Mouse (Mus musculus): ENCODE measurements around the gene Olfr125.

Gene Olfr125

DNA sequence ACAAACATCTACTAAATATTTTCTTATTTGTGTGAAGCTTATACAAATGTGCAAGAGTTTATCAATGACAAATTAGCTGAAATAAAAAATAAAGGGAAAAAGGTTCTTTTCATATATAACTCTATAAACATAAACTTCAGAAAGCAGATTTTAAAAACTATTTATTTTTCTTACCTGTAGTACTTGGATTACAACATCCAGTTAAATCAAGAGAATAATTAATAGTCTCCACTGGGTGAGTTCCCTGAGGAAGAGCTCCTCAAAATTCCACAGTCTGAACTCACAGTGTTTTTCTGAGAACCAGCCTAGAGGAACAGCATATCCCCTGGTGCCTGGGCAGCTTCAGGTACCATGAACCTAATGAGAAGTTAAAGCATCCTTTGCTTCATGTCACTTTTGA is at the start of gene Olfr125:
Olfr125 (plus strand) TSS at position 301 of the 400 bp plus-strand sequence.
- no peak for DNase-seq

- no peak for DNase-seq
Observed at GRCm38 (mm10) chr17:37793229-37793628, 39.5 kb upstream of the Olfr125 start, which contains the start of gene Olfr123. Olfr123 (plus strand) TSS chr17:37793529.

DNA sequence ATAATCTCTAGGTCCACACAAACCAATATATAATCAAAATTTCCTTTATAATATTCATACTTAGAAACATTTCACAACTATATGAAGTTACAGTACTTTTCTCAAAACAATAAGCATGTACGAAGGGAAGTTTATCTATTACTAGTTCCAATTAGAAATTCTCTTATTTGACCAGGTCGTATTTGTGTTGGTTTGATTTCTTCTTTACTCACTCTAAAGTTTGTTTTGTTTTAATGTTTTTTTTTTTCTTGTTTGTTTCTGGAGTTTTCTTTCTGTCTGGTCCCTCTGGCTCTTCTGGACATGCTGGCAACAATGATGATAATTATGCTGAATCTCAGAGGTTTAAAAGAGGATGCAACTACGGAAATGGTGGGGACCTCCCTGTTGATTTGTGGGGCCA is 33.2 kb upstream of the Olfr125 start, which contains the start of gene Olfr124:
Olfr124 (plus strand) TSS at position 301 of the 400 bp plus-strand sequence.
- no peak for DNase-seq

DNA sequence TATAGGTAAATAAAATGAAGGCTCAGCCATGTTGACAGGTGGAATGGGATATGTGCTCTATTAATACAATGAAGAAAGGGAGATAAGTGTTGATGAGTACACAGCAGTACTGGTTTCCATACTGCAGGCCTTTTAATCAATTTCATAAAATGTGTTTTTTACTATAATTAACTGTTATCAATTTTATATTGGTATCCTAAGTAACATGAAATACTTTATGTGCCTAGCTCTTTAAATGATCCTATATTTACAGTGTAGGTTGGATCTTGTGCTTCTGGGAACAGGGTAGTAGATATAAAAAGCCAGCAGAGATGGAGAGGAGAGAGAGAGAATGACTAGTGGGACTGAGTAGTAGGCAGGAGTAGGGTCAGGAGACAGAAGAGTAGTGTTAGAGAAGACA is 14.4 kb downstream of the Olfr125 start, which contains the start of gene Olfr126:
Olfr126 (plus strand) TSS at position 301 of the 400 bp plus-strand sequence.
- no peak for DNase-seq

DNA sequence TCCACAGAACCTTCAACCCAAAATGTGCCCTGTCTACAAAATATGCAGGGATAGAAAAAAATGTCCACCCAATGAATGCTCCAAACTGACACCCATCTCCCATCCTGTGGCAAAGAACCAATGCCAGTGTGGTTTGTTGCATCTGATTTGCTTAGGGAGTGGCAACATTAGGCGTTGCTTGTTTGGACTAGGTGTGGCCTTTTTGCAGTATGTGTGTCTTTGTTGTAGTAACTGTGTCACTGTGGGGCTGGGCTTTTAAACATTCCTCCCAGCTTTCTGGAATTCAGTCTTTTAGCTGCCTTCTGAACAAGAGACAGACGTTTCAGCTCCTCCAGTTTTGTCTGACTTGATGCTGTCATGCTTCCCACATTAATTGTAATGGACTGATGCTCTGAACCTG is 31.2 kb downstream of the Olfr125 start:
- DNase-seq = no peak

DNA sequence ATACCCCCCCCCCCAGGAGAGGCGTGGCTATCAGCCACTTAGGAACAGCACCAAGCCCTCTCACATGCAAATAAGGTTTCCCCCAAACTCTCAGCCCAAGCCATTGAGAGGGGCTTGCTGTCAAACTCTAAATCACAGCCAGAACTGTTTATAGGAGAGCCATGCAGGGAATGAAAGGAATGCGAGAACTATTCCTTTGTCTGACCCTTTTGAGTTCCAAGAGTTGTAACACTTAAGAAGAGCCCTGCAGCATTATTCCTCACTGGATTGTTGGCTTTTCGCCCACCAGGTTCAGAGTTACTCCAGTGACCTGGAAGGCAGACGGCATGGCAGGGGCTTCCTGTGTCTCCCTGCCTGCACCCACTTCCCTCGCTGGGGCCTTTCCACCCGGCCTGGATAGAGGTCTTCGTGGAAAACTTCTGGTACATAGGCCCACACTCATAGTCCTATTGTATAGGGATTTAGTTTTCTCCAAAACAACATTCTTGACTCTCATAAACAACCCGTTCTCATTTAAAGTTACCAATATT is 37.0 kb downstream of the Olfr125 start:
- no peak for DNase-seq

- DNase-seq = no peak
Observed at GRCm38 (mm10) chr17:37873830-37874229, 41.1 kb downstream of the Olfr125 start.

Measured in lung, postnatal 36 days (tissue).